Mouse (Mus musculus): Measurements from ENCODE around the gene Fus. TPM values are rescaled to one million over a fixed set of nuclear protein-coding genes. Genes with fewer than 3 reads are reported as not detected.
A peak's percentile ranks its signal among the peaks of the same experiment; 100 is the strongest.
"Not testable (repeated sequence)": the region's sequence is repeated elsewhere in the genome, so short reads cannot be mapped to it uniquely, and the experiment has no call there.

Gene Fus
- total and polyA plus RNA-seq, 2 experiments from 2014 or later: 25.8 to 175 TPM

DNA sequence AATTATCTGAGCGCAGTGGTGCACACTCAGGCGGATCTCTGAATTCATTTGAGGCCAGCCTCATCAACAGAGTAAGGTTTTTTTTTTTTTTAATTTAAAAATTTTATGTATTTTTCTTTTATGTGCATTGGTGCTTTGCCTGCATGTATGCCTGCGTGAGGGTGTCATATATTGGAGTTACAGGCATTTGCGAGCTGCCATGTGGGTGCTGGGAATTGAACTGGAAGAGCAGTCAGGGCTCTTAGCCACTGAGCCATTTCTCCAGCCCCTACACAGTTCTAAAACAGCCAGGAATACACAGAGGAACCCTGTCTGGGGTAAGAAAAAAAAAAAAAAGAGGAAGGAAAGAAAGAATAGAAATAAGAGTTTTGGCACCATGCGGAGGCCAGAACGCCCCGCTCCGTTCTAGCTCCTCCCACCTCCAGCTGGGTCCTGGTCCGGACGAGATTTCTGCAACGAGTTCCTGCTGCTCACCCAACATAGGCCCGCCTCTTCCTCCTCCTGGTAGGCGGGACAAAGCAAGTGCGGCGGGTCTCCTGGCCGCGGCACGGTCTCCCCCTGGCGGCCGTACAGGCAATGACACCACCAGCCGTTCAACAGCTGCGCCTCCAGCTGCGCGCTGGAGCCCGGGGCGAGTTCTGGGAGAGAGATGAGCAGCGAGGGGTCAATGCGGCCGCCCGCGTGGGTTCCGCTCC lies 32.1 kb upstream of the Fus start:
- Histone ChIP-seq H3K4me2 (ENCODE audit: low read depth, low read length) (peak overlapping the region; percentile 82), H3K4me1 (ENCODE audit: control insufficient read depth, insufficient read depth) (no peaks in the 10 kb centered on the region), H3K4me3 (ENCODE audit: low read depth, low read length) (peak overlapping the region; percentile 60), H3K27me3 (ENCODE audit: control insufficient read depth, insufficient read depth, low read length) (no peaks in the 10 kb centered on the region), H3K9me3 (replicated peaks; ENCODE audit: control insufficient read depth, low read length) (no peaks in the 10 kb centered on the region), H3K27ac (ENCODE audit: low read depth) (peak overlapping the region; percentile 21; the same call in 1 of the 2 replicates), H3K36me3 (replicated peaks; ENCODE audit: control insufficient read depth, insufficient read depth, low read length) (no peaks in the 10 kb centered on the region), H3K9ac (replicated peaks; ENCODE audit: low read depth, low read length) (peak overlapping the region; percentile 52)
- DNase-seq (ENCODE audit: low spot score) (peak; percentile 98), ATAC-seq (ENCODE audit: insufficient read depth, low read depth) (peak; percentile 95)
- no peak for TF ChIP-seq EP300 (IDR thresholded peaks at IDR 0.05; ENCODE audit: low read depth)
- peak; percentile 97 for TF ChIP-seq CTCF (IDR thresholded peaks at IDR 0.05; ENCODE audit: low read depth)
- WGBS: 6% methylated on average over 31 of the region's 32 CpGs

DNA sequence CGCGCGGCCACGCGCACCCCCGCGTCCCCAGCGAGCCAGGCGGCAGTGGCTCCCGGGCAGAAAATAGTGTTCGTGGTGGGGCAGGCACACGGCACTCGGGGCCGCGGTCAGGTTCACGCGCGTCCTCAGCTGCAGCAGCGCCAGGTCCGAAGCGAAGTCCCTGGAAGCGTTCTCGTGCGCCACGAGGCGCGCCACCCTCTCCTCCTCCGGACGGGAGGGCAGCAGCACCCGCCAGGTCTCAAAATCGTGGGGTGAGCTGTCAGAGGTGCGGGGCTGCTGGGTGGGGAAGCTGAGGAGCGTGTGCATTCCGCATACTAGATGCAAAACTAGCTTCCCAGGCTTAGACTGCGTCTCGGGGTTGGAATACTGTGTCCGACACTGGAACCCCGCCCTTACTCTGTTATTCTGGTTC lies 31.5 kb upstream of the Fus start:
- H3K4me2 ChIP-seq (ENCODE audit: low read depth, low read length): peak overlapping the region; percentile 82
- peak overlapping the region; percentile 52 for H3K9ac ChIP-seq (replicated peaks; ENCODE audit: low read depth, low read length)
- DNase-seq (ENCODE audit: low spot score) (no peak), ATAC-seq (ENCODE audit: insufficient read depth, low read depth) (no peak; the same call in 1 of the 2 replicates)
- H3K4me1 ChIP-seq (ENCODE audit: control insufficient read depth, insufficient read depth): no peaks in the 10 kb centered on the region
- H3K9me3 ChIP-seq (replicated peaks; ENCODE audit: control insufficient read depth, low read length): no peaks in the 10 kb centered on the region
- no peaks in the 10 kb centered on the region for H3K36me3 ChIP-seq (replicated peaks; ENCODE audit: control insufficient read depth, insufficient read depth, low read length)
- WGBS: under 1% methylated on average over 32 of the region's 38 CpGs
- H3K27ac ChIP-seq (ENCODE audit: low read depth): peak overlapping the region; percentile 21; the same call in 1 of the 2 replicates
- TF ChIP-seq EP300 (IDR thresholded peaks at IDR 0.05; ENCODE audit: low read depth): no peak
- no peak for TF ChIP-seq CTCF (IDR thresholded peaks at IDR 0.05; ENCODE audit: low read depth)
- peak overlapping the region; percentile 60 for H3K4me3 ChIP-seq (ENCODE audit: low read depth, low read length)
- H3K27me3 ChIP-seq (ENCODE audit: control insufficient read depth, insufficient read depth, low read length): no peaks in the 10 kb centered on the region

DNA sequence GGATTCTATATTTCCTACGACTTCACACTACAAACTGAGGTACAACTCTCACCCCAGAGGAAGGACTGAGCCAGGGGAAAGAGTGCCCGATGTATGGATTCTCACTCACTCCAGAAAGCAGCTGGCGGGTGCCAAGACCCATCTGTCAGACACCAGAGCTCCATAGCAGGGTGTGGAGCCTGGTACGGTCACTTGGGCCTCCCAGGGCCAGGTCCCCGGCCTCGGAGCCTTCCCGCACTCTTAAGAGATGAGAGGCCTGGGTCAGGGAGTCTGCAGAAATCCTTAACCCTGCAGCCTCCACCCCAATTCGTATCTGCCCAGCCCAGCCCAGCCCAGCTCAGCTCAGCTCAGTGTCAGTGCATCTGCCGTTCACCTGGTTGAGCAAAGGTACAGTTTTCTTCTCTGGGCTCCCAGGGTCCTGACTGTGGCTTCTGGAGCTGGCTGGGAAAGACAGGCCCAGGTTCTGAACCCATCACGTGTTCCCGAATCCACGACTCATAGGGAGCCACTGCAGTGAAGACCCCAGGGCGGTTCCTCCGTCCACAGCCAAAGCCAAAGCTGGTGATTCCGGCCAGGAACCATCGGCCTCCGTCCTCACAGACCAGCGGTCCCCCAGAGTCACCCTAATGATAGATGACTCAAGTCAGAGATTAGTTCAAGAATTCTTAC lies 30.9 kb upstream of the Fus start:
- Histone ChIP-seq H3K27me3 (ENCODE audit: control insufficient read depth, insufficient read depth, low read length) (no peaks in the 10 kb centered on the region), H3K9ac (replicated peaks; ENCODE audit: low read depth, low read length) (peak overlapping the region; percentile 52; the same call in 1 of the 2 replicates), H3K4me3 (ENCODE audit: low read depth, low read length) (peak overlapping the region; percentile 60), H3K4me1 (ENCODE audit: control insufficient read depth, insufficient read depth) (no peaks in the 10 kb centered on the region), H3K4me2 (ENCODE audit: low read depth, low read length) (peak overlapping the region; percentile 82), H3K9me3 (replicated peaks; ENCODE audit: control insufficient read depth, low read length) (no peaks in the 10 kb centered on the region), H3K27ac (ENCODE audit: low read depth) (no peak overlapping the region), H3K36me3 (replicated peaks; ENCODE audit: control insufficient read depth, insufficient read depth, low read length) (no peaks in the 10 kb centered on the region)
- ATAC-seq (ENCODE audit: insufficient read depth, low read depth): no peak
- 53% methylated on average over 18 of the region's 18 CpGs for WGBS
- no peak for DNase-seq (ENCODE audit: low spot score)
- no peak for TF ChIP-seq EP300 (IDR thresholded peaks at IDR 0.05; ENCODE audit: low read depth)
- TF ChIP-seq CTCF (IDR thresholded peaks at IDR 0.05; ENCODE audit: low read depth): no peak

DNA sequence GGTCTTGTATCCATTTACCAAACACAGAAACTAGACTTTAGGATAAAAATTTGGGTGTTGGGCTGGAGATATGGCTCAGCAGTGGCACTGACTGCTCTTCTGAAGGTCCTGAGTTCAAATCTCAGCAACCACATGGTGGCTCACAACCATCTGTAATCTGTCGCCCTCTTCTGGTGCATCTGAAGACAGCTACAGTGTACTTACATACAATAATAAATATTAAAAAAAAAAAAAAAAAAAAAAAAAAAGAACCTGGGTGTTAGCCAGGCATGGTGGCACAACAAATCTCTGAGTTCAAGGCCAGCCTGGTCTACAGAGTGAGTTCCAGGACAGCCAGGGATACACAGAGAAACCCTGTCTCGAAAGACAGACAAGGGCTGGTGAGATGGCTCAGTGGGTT lies 25.2 kb upstream of the Fus start:
- H3K27ac ChIP-seq (ENCODE audit: low read depth); H3K9me3 ChIP-seq (replicated peaks; ENCODE audit: control insufficient read depth, low read length); H3K4me2 ChIP-seq (ENCODE audit: low read depth, low read length); H3K36me3 ChIP-seq (replicated peaks; ENCODE audit: control insufficient read depth, insufficient read depth, low read length); H3K9ac ChIP-seq (replicated peaks; ENCODE audit: low read depth, low read length); H3K4me3 ChIP-seq (ENCODE audit: low read depth, low read length); H3K4me1 ChIP-seq (ENCODE audit: control insufficient read depth, insufficient read depth); DNase-seq (ENCODE audit: low spot score); ATAC-seq (ENCODE audit: insufficient read depth, low read depth): not testable (repeated sequence)
- H3K27me3 ChIP-seq (ENCODE audit: control insufficient read depth, insufficient read depth, low read length): peaks cover 12% of the 10 kb centered on the region
- 49% methylated on average over 2 of the region's 2 CpGs for WGBS

DNA sequence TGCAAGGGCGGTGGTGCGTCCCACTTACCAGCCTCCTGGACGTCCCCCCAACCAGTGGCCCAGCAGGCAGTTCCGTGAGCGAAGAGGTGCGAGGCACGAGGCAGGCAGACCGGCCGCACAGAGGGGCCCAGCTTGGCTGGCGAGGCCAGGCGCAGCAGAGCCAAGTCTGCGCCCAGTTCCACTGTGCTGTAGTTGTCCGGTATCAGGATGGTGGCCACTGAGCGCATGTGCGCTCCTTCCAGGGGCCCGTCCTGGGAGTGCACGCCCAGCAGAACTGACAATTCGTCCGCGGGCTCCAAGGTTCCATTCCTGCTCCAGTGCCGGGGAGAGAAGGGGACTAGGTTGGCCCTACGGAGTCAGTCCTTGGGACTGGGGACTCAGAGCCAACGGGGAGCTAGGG lies 22.6 kb upstream of the Fus start:
- 4% methylated on average over 22 of the region's 23 CpGs for WGBS
- Histone ChIP-seq H3K9ac (replicated peaks; ENCODE audit: low read depth, low read length) (peak overlapping the region; percentile 15; the same call in 1 of the 2 replicates), H3K27ac (ENCODE audit: low read depth) (no peak overlapping the region), H3K4me1 (ENCODE audit: control insufficient read depth, insufficient read depth) (peaks cover 7% of the 10 kb centered on the region; the same call in 1 of the 2 replicates), H3K4me3 (ENCODE audit: low read depth, low read length) (peak overlapping the region; percentile 13; the same call in 1 of the 2 replicates), H3K27me3 (ENCODE audit: control insufficient read depth, insufficient read depth, low read length) (peaks cover 12% of the 10 kb centered on the region), H3K9me3 (replicated peaks; ENCODE audit: control insufficient read depth, low read length) (no peaks in the 10 kb centered on the region), H3K36me3 (replicated peaks; ENCODE audit: control insufficient read depth, insufficient read depth, low read length) (no peaks in the 10 kb centered on the region), H3K4me2 (ENCODE audit: low read depth, low read length) (peak overlapping the region; percentile 47)
- DNase-seq (ENCODE audit: low spot score) (peak; percentile 39), ATAC-seq (ENCODE audit: insufficient read depth, low read depth) (peak; percentile 71)
- TF ChIP-seq CTCF (IDR thresholded peaks at IDR 0.05; ENCODE audit: low read depth) (no peak), EP300 (IDR thresholded peaks at IDR 0.05; ENCODE audit: low read depth) (no peak)

Data from heart, postnatal 0 days (tissue).